Mouse (Mus musculus): ENCODE data around the gene Mettl9. TPM values are rescaled to one million over a fixed set of nuclear protein-coding genes. Genes with fewer than 3 reads are reported as not detected.

Mettl9 gene
- polyA plus RNA-seq, 1 experiment from 2014 or later: 233 TPM

GRCm38 (mm10) chr7:121071276-121071675 is 37.0 kb downstream of the Mettl9 start:
- Histone ChIP-seq H3K9me3 (ENCODE audit: control insufficient read depth, low read length) (no peaks in the 10 kb centered on the region), H3K4me2 (ENCODE audit: low read depth) (no peak overlapping the region), H3K4me3 (ENCODE audit: low read depth, low read length) (no peak overlapping the region), H3K36me3 (ENCODE audit: control insufficient read depth, insufficient read depth, low read length) (peaks cover 4% of the 10 kb centered on the region), H3K27ac (ENCODE audit: low read depth, low read length) (no peak overlapping the region), H3K27me3 (ENCODE audit: control insufficient read depth, insufficient read depth, low read length) (no peaks in the 10 kb centered on the region), H3K4me1 (ENCODE audit: control insufficient read depth, insufficient read depth, low read length) (no peaks in the 10 kb centered on the region), H3K9ac (ENCODE audit: low read length) (no peak overlapping the region)
- ATAC-seq (ENCODE audit: insufficient read depth, low FRiP score, low TSS enrichment): no peak
- 81% methylated on average over 4 of the region's 4 CpGs for WGBS
- no peak for DNase-seq (ENCODE audit: low spot score)

GRCm38 (mm10) chr7:121072506-121072905 is 38.3 kb downstream of the Mettl9 start:
- H3K4me3 ChIP-seq (ENCODE audit: low read depth, low read length): no peak overlapping the region
- ATAC-seq (ENCODE audit: insufficient read depth, low FRiP score, low TSS enrichment): no peak
- 87% methylated on average over 5 of the region's 5 CpGs for WGBS
- no peak overlapping the region for H3K4me2 ChIP-seq (ENCODE audit: low read depth)
- peaks cover 7% of the 10 kb centered on the region for H3K36me3 ChIP-seq (ENCODE audit: control insufficient read depth, insufficient read depth, low read length)
- H3K4me1 ChIP-seq (ENCODE audit: control insufficient read depth, insufficient read depth, low read length): no peaks in the 10 kb centered on the region
- no peak for DNase-seq (ENCODE audit: low spot score)
- no peaks in the 10 kb centered on the region for H3K9me3 ChIP-seq (ENCODE audit: control insufficient read depth, low read length)
- H3K27me3 ChIP-seq (ENCODE audit: control insufficient read depth, insufficient read depth, low read length): no peaks in the 10 kb centered on the region
- no peak overlapping the region for H3K27ac ChIP-seq (ENCODE audit: low read depth, low read length)
- no peak overlapping the region for H3K9ac ChIP-seq (ENCODE audit: low read length)

DNA sequence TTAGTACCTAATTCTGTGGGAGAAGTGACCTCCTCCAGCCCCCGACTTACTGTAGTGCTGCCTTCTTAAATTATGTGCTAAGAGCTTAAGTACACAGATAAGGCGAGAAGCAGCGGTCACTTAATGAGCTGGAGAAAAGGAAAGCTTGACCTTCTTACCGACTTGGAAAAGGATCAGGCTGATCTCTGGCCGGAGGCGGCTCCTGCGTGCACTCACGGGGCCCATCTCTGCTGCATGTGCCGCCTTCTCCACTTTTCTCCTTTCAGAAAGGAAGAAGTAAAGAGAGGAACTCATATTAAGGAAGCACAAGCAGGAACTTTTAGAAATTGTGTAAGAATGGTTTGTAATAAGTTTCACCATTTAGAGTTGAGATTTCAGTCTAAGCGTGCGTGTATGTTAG is 40.0 kb downstream of the Mettl9 start, which contains the start of gene Igsf6:
Gene Igsf6, minus strand, starts transcription at position 292 of the 400 bp plus-strand sequence.
- ATAC-seq (ENCODE audit: insufficient read depth, low FRiP score, low TSS enrichment) (no peak), DNase-seq (ENCODE audit: low spot score) (no peak)
- peaks cover 10% of the 10 kb centered on the region for H3K36me3 ChIP-seq (ENCODE audit: control insufficient read depth, insufficient read depth, low read length)
- no peaks in the 10 kb centered on the region for H3K4me1 ChIP-seq (ENCODE audit: control insufficient read depth, insufficient read depth, low read length)
- H3K27me3 ChIP-seq (ENCODE audit: control insufficient read depth, insufficient read depth, low read length): no peaks in the 10 kb centered on the region
- no peak within 1 kb of the TSS for H3K27ac ChIP-seq (ENCODE audit: low read depth, low read length)
- 88% methylated on average over 11 of the region's 11 CpGs for WGBS
- H3K9me3 ChIP-seq (ENCODE audit: control insufficient read depth, low read length): no peaks in the 10 kb centered on the region
- no peak within 1 kb of the TSS for H3K4me2 ChIP-seq (ENCODE audit: low read depth)
- H3K4me3 ChIP-seq (ENCODE audit: low read depth, low read length): no peak within 1 kb of the TSS
- H3K9ac ChIP-seq (ENCODE audit: low read length): no peak within 1 kb of the TSS

- peaks cover 10% of the 10 kb centered on the region for H3K36me3 ChIP-seq (ENCODE audit: control insufficient read depth, insufficient read depth, low read length)
- no peak overlapping the region for H3K4me3 ChIP-seq (ENCODE audit: low read depth, low read length)
- ATAC-seq (ENCODE audit: insufficient read depth, low FRiP score, low TSS enrichment): no peak
- H3K9me3 ChIP-seq (ENCODE audit: control insufficient read depth, low read length): no peaks in the 10 kb centered on the region
- DNase-seq (ENCODE audit: low spot score): no peak
- no peak overlapping the region for H3K27ac ChIP-seq (ENCODE audit: low read depth, low read length)
- WGBS: 90% methylated on average over 6 of the region's 6 CpGs
- no peak overlapping the region for H3K4me2 ChIP-seq (ENCODE audit: low read depth)
- no peaks in the 10 kb centered on the region for H3K4me1 ChIP-seq (ENCODE audit: control insufficient read depth, insufficient read depth, low read length)
- no peak overlapping the region for H3K9ac ChIP-seq (ENCODE audit: low read length)
- H3K27me3 ChIP-seq (ENCODE audit: control insufficient read depth, insufficient read depth, low read length): no peaks in the 10 kb centered on the region
These were observed 40.7 kb downstream of the Mettl9 start for GRCm38 (mm10) chr7:121074801-121075400.

- Histone ChIP-seq H3K4me2 (ENCODE audit: low read depth) (no peak overlapping the region), H3K36me3 (ENCODE audit: control insufficient read depth, insufficient read depth, low read length) (peaks cover 10% of the 10 kb centered on the region), H3K27ac (ENCODE audit: low read depth, low read length) (no peak overlapping the region), H3K27me3 (ENCODE audit: control insufficient read depth, insufficient read depth, low read length) (no peaks in the 10 kb centered on the region), H3K4me3 (ENCODE audit: low read depth, low read length) (no peak overlapping the region), H3K4me1 (ENCODE audit: control insufficient read depth, insufficient read depth, low read length) (no peaks in the 10 kb centered on the region), H3K9me3 (ENCODE audit: control insufficient read depth, low read length) (no peaks in the 10 kb centered on the region), H3K9ac (ENCODE audit: low read length) (no peak overlapping the region)
- 97% methylated on average over 5 of the region's 5 CpGs for WGBS
- DNase-seq (ENCODE audit: low spot score): no peak
- no peak for ATAC-seq (ENCODE audit: insufficient read depth, low FRiP score, low TSS enrichment)
These were observed 41.2 kb downstream of the Mettl9 start for GRCm38 (mm10) chr7:121075416-121075815.

GRCm38 (mm10) chr7:121077311-121077710 is 43.1 kb downstream of the Mettl9 start:
- no peak overlapping the region for H3K27ac ChIP-seq (ENCODE audit: low read depth, low read length)
- no peak overlapping the region for H3K4me2 ChIP-seq (ENCODE audit: low read depth)
- no peaks in the 10 kb centered on the region for H3K27me3 ChIP-seq (ENCODE audit: control insufficient read depth, insufficient read depth, low read length)
- ATAC-seq (ENCODE audit: insufficient read depth, low FRiP score, low TSS enrichment) (no peak), DNase-seq (ENCODE audit: low spot score) (no peak)
- peaks cover 10% of the 10 kb centered on the region for H3K36me3 ChIP-seq (ENCODE audit: control insufficient read depth, insufficient read depth, low read length)
- H3K9me3 ChIP-seq (ENCODE audit: control insufficient read depth, low read length): no peaks in the 10 kb centered on the region
- H3K4me3 ChIP-seq (ENCODE audit: low read depth, low read length): no peak overlapping the region
- no peak overlapping the region for H3K9ac ChIP-seq (ENCODE audit: low read length)
- H3K4me1 ChIP-seq (ENCODE audit: control insufficient read depth, insufficient read depth, low read length): no peaks in the 10 kb centered on the region
- 91% methylated on average over 6 of the region's 6 CpGs for WGBS

- no peak overlapping the region for H3K27ac ChIP-seq (ENCODE audit: low read depth, low read length)
- H3K4me2 ChIP-seq (ENCODE audit: low read depth): no peak overlapping the region
- no peaks in the 10 kb centered on the region for H3K27me3 ChIP-seq (ENCODE audit: control insufficient read depth, insufficient read depth, low read length)
- H3K36me3 ChIP-seq (ENCODE audit: control insufficient read depth, insufficient read depth, low read length): peaks cover 10% of the 10 kb centered on the region
- DNase-seq (ENCODE audit: low spot score) (peak; percentile 54), ATAC-seq (ENCODE audit: insufficient read depth, low FRiP score, low TSS enrichment) (peak; percentile 65; the same call in 1 of the 2 replicates)
- H3K4me1 ChIP-seq (ENCODE audit: control insufficient read depth, insufficient read depth, low read length): no peaks in the 10 kb centered on the region
- no peak overlapping the region for H3K4me3 ChIP-seq (ENCODE audit: low read depth, low read length)
- H3K9me3 ChIP-seq (ENCODE audit: control insufficient read depth, low read length): no peaks in the 10 kb centered on the region
- H3K9ac ChIP-seq (ENCODE audit: low read length): no peak overlapping the region
- 26% methylated on average over 5 of the region's 5 CpGs for WGBS
These were observed 43.6 kb downstream of the Mettl9 start for GRCm38 (mm10) chr7:121077829-121078228.

DNA sequence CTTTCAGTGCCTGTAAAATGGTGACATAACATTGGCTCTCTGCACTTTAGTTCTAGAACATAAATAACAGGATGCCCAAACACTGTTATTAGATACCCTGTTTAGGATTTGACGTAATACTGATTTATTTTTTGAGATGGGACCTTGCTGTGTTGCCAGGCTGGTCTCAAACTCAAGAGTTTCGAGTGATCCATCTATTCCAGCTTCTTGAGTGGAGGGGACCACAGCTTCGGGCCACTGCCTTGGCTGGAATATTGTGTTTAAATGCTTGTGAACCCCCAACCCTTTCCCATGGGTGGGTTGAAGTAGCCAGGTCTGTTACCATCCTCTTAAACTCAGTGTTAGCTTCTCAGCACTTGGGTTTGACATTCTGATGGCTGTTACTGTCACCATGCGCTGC is 47.1 kb downstream of the Mettl9 start, which contains the start of gene Otoa:
Gene Otoa, plus strand, starts transcription at position 301 of the 400 bp plus-strand sequence.
- no peak for DNase-seq (ENCODE audit: low spot score)
- Histone ChIP-seq H3K4me2 (ENCODE audit: low read depth) (no peak within 1 kb of the TSS), H3K27me3 (ENCODE audit: control insufficient read depth, insufficient read depth, low read length) (no peaks in the 10 kb centered on the region), H3K4me1 (ENCODE audit: control insufficient read depth, insufficient read depth, low read length) (no peaks in the 10 kb centered on the region), H3K27ac (ENCODE audit: low read depth, low read length) (no peak within 1 kb of the TSS), H3K36me3 (ENCODE audit: control insufficient read depth, insufficient read depth, low read length) (peaks cover 6% of the 10 kb centered on the region; the same call in 1 of the 2 replicates), H3K9me3 (ENCODE audit: control insufficient read depth, low read length) (no peaks in the 10 kb centered on the region), H3K9ac (ENCODE audit: low read length) (no peak within 1 kb of the TSS), H3K4me3 (ENCODE audit: low read depth, low read length) (no peak within 1 kb of the TSS)
- no peak for ATAC-seq (ENCODE audit: insufficient read depth, low FRiP score, low TSS enrichment)
- WGBS: 87% methylated on average over 4 of the region's 4 CpGs

DNA sequence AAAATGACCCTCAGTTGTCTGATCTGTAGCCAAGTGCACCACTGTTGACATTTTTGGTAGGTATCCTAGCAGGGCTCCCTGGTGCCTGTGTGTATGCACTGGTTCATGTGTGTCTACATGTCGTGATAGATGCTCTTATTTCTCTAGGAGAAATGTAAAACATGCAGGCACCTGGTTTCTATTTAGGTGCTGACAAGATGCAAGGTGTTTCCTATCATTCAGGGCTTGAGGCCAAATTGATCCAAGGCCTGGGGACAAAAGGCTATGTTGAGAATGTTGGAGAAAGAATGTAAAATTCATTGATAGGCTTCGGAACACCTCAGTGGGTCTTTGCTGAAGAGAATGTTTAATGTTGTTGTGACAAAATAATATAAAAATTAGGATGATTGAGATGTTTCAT is 47.6 kb downstream of the Mettl9 start:
- WGBS: 76% methylated on average over 2 of the region's 2 CpGs
- no peak overlapping the region for H3K9ac ChIP-seq (ENCODE audit: low read length)
- no peaks in the 10 kb centered on the region for H3K9me3 ChIP-seq (ENCODE audit: control insufficient read depth, low read length)
- H3K27me3 ChIP-seq (ENCODE audit: control insufficient read depth, insufficient read depth, low read length): no peaks in the 10 kb centered on the region
- H3K4me2 ChIP-seq (ENCODE audit: low read depth): no peak overlapping the region
- H3K27ac ChIP-seq (ENCODE audit: low read depth, low read length): no peak overlapping the region
- H3K4me1 ChIP-seq (ENCODE audit: control insufficient read depth, insufficient read depth, low read length): no peaks in the 10 kb centered on the region
- no peak overlapping the region for H3K4me3 ChIP-seq (ENCODE audit: low read depth, low read length)
- DNase-seq (ENCODE audit: low spot score) (no peak), ATAC-seq (ENCODE audit: insufficient read depth, low FRiP score, low TSS enrichment) (no peak)
- H3K36me3 ChIP-seq (ENCODE audit: control insufficient read depth, insufficient read depth, low read length): peaks cover 6% of the 10 kb centered on the region; the same call in 1 of the 2 replicates
